Mouse (Mus musculus) brain, embryonic 14.5 days (tissue): ENCODE measurements around the gene Ablim1.

Experiments
- CTCF ChIP-seq: fragments of 200-500 bp; IDR thresholded peaks from 2 replicates; pipeline ENCODE4 v1.5.1; 2012; ENCODE audit warnings: inconsistent platforms, mild to moderate bottlenecking, moderate library complexity, borderline replicate concordance; ENCODE audit not compliant: insufficient read depth, insufficient read length; ENCODE audit errors: extremely low read depth
- POLR2A ChIP-seq: fragments of 200-500 bp; IDR thresholded peaks from 2 replicates; pipeline ENCODE4 v1.6.1; 2012; ENCODE audit warnings: mild to moderate bottlenecking, inconsistent platforms, borderline replicate concordance; ENCODE audit not compliant: poor library complexity, insufficient read depth, insufficient read length, severe bottlenecking; ENCODE audit errors: extremely low read depth

- TF ChIP-seq POLR2A (no peak), CTCF (no peak)
Measured at GRCm38 (mm10) chr19:57155121-57155884, 159.4 kb downstream of the Ablim1 start.
